Comparison of ENCODE assay signal across 8 mouse cellular contexts in the genomic region with DNA sequence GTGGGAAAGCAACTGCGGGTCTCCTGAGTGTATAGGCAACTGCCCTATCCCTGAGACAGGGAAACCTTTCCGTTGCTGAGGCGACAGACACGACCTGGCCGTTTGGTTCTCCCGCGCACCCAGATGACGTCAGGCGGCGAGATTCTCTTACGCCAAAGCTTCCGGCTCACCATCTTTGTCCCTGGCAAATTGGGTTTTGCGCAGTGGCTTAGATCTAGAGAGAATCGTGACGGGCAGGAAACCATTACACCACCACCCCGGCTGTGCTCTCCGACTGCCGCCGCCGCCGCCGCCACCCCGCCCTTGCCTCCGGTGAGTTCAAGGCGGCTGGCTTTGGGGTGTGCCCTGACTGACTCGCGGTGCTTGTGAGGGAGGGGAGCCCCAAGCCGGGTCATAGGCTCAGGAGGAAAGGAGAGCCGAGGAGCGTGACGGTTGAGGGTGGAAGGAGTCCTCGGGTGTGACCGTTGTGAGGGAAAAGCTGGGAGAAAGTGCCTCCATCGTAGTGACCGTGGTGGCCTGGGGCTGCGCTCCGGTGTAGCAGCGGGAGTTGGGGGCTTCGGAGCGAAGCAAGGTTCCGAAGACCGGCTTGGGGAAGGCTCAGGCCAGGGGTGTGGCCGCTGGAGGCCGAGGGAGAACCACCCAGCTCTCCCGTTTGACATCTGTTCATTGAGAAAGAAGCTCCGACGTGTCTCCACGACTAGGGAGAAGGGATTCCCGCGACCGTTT. TPM values are rescaled to one million over a fixed set of nuclear protein-coding genes. Genes with fewer than 3 reads are reported as not detected.
DNase-seq lines count a peak whose midpoint lies in the region; ATAC-seq lines count a peak whose summit lies in the region.

A gene (minus strand): TSS at position 61 of the 726 bp plus-strand sequence.

- H3K27ac ChIP-seq in hindbrain, embryonic 12.5 days = peak within 1 kb of the TSS; percentile 97

- H3K4me1 ChIP-seq in hindbrain, embryonic 12.5 days = peaks cover 33% of the 10 kb centered on the region

- peak; percentile 98 for DNase-seq in NIH3T3 (ENCODE audit: low read depth)
- DNase-seq in cerebellum, postnatal 10 days = peak; percentile 99
- DNase-seq in frontal cortex, postnatal 10 days (ENCODE audit: low spot score in 2 of 2) = peak; percentile 89 to 93
- DNase-seq in layer of hippocampus, postnatal 14 days (ENCODE audit: low spot score in 2 of 2) = peak; percentile 95 to 97
- DNase-seq in lung, postnatal 14 days = peak; percentile 96
- DNase-seq in retina, adult 2 months (ENCODE audit: low read depth, low spot score) = peak; percentile 97
- peak; percentile 93 for DNase-seq in thymus, postnatal 36 days

- H3K9ac ChIP-seq in hindbrain, embryonic 12.5 days = peak within 1 kb of the TSS; percentile 90

- no peaks in the 10 kb centered on the region for H3K9me3 ChIP-seq in hindbrain, embryonic 12.5 days (replicated peaks)

- ATAC-seq in hindbrain, embryonic 12.5 days (ENCODE audit: low FRiP score) = peak; percentile 73

- H3K4me3 ChIP-seq in hindbrain, embryonic 12.5 days = peak within 1 kb of the TSS; percentile 92

- no peaks in the 10 kb centered on the region for H3K36me3 ChIP-seq in hindbrain, embryonic 12.5 days

- no peaks in the 10 kb centered on the region for H3K27me3 ChIP-seq in hindbrain, embryonic 12.5 days

- peak within 1 kb of the TSS; percentile 73 for H3K4me2 ChIP-seq in hindbrain, embryonic 12.5 days (replicated peaks)

- whole genome bisulfite sequencing in hindbrain, embryonic 12.5 days = under 1% methylated on average over 51 of the region's 51 CpGs

RNA-seq across cellular contexts. Expression of the gene that starts here (rescaled TPM):
- polyA plus RNA-seq in hindbrain, embryonic 12.5 days (2016; fragmentation: Nextera tagmentation; extraction: Ambion mirVana) = 16.4 and 19.8 TPM in 2 replicates
- total RNA-seq in layer of hippocampus, postnatal 14 days (2021) = 10 to 100 TPM in 1 of 2 experiments, 1 to 10 TPM in 1; 9.2 to 10.7 TPM

Comparison
In these comparisons a context has a peak if more than half of its experiments do, and no peak if none do; other contexts are left out.
1. Peak in every context shown above with its lines: DNase-seq, ATAC-seq, H3K4me3 ChIP-seq and H3K27ac ChIP-seq.